Mouse (Mus musculus) heart, adult 2 months (tissue): Measurements from ENCODE around the gene Gm13539. TPM values are rescaled to one million over a fixed set of nuclear protein-coding genes. Genes with fewer than 3 reads are reported as not detected.

Experiments
- DNase-seq, 2 experiments: peaks; one replicate each; pipeline ENCODE4 v3.0.0; 2021
- H3K27ac ChIP-seq: fragments of 200-600 bp; 2 replicates; pipeline ENCODE4 v1.8.1; 2022
- H3K27me3 ChIP-seq: fragments of 200-500 bp; 2 replicates; pipeline ENCODE4 v1.6.1; 2012; ENCODE audit warnings: mild to moderate bottlenecking, low read length, inconsistent platforms, mixed read lengths; ENCODE audit not compliant: control insufficient read depth, insufficient read depth
- H3K36me3 ChIP-seq: fragments of 200-500 bp; 2 replicates; pipeline ENCODE4 v1.6.1; 2012; ENCODE audit warnings: low read length, inconsistent platforms; ENCODE audit not compliant: control insufficient read depth, insufficient read depth
- H3K4me1 ChIP-seq: fragments of 200-500 bp; 2 replicates; pipeline ENCODE4 v1.6.1; 2011; ENCODE audit warnings: low read length; ENCODE audit not compliant: control insufficient read depth, insufficient read depth
- H3K4me3 ChIP-seq: fragments of 200-600 bp; 2 replicates; pipeline ENCODE4 v1.8.1; 2022
- H3K79me2 ChIP-seq: fragments of 200-500 bp; replicated peaks from 2 replicates; pipeline ENCODE4 v1.6.1; 2012; ENCODE audit warnings: mild to moderate bottlenecking, inconsistent platforms, low read length, moderate library complexity, mixed read lengths; ENCODE audit not compliant: control insufficient read depth, insufficient read depth
- H3K9ac ChIP-seq: fragments of 200-500 bp; 2 replicates; pipeline ENCODE4 v1.6.1; 2012; ENCODE audit warnings: low read depth, mild to moderate bottlenecking, control low read depth, inconsistent platforms, low read length, mixed read lengths
- CTCF ChIP-seq: fragments of 200-600 bp; IDR thresholded peaks from 2 replicates; pipeline ENCODE4 v1.8.1; 2022; ENCODE audit warnings: antibody characterized with exemption, mild to moderate bottlenecking, moderate library complexity
- EP300 ChIP-seq: fragments of 200-500 bp; IDR thresholded peaks from 2 replicates; pipeline ENCODE4 v1.6.1; 2011; ENCODE audit warnings: low read depth, low read length, control low read depth; ENCODE audit not compliant: insufficient read depth
- POLR2A ChIP-seq: fragments of 200-500 bp; IDR thresholded peaks from 2 replicates; pipeline ENCODE4 v1.6.1; 2011; ENCODE audit warnings: mild to moderate bottlenecking, low read depth, low read length, control low read depth; ENCODE audit not compliant: insufficient read depth
- WGBS: fragments of 180-500 bp; shearing (Covaris S2); methylation state at CpG from one replicate; pipeline ENCODE4 v1.1.7; 2018; 5-methylcytosine and 5-hydroxymethylcytosine counted together
- intact Hi-C: fragments of 180-260 bp; cut with DNase I; formaldehyde crosslinking; loops from one replicate; pipeline ENCODE4 v1.15.1; 2025
- polyA plus RNA-seq: library from polyadenylated mRNA; depleted of rRNA; stranded (reverse); fragments of >200 nt; gene quantifications from 2 replicates; pipeline ENCODE4 v1.2.3, GENCODE M21; 2012; rRNA removed
- total RNA-seq, 2 experiments: library from RNA; stranded (reverse); gene quantifications; 2 replicates each; pipeline ENCODE4 v1.2.3; 2021

Gm13539 gene
- total and polyA plus RNA-seq, 3 experiments: not detected

- WGBS: 38% methylated on average over 3 of the region's 3 CpGs
- intact Hi-C loops: loop anchor here (10.0 kb wide), 1 partner anchor 194 kb away; the partner anchor contains the start of gene Ubac1
- Histone ChIP-seq H3K9ac (no peak overlapping the region), H3K79me2 (no peaks in the 10 kb centered on the region), H3K36me3 (no peaks in the 10 kb centered on the region), H3K27me3 (no peaks in the 10 kb centered on the region), H3K4me1 (no peaks in the 10 kb centered on the region; the same call in 1 of the 2 replicates), H3K27ac (no peak overlapping the region), H3K4me3 (no peak overlapping the region)
- TF ChIP-seq POLR2A: no peak
- no peak for TF ChIP-seq CTCF
- 0 out of 2 replicates have a peak, but pooled peaks have one; percentile 34 for TF ChIP-seq EP300
- DNase-seq: peak in 1 of 2 experiments; percentile 17
These were observed 48.7 kb downstream of the Gm13539 start for GRCm38 (mm10) chr2:25830786-25831185.

- no peaks in the 10 kb centered on the region for H3K27me3 ChIP-seq
- intact Hi-C loops: loop anchor here (2.0 to 10.0 kb wide), 4 partner anchors 96 to 436 kb away; partner anchors contain the start of gene Ubac1
- WGBS: 51% methylated on average over 5 of the region's 5 CpGs
- H3K4me1 ChIP-seq: no peaks in the 10 kb centered on the region
- no peaks in the 10 kb centered on the region for H3K36me3 ChIP-seq
- H3K79me2 ChIP-seq: no peaks in the 10 kb centered on the region
- H3K9ac ChIP-seq: no peak overlapping the region
- H3K4me3 ChIP-seq: no peak overlapping the region
- no peak overlapping the region for H3K27ac ChIP-seq
- peak; percentile 57 to 77 for DNase-seq
- TF ChIP-seq CTCF (peak; percentile 94; the same call in 1 of the 2 replicates), EP300 (peak; percentile 34; the same call in 1 of the 2 replicates), POLR2A (no peak)
These were observed 54.2 kb downstream of the Gm13539 start for GRCm38 (mm10) chr2:25836291-25836690.

Other genes with a start within 250 kb of the Gm13539 start
- 10 to 100 TPM; 13.5 to 15.8 TPM for gene Traf2, start 235.3 kb upstream of the Gm13539 start, total RNA-seq
- gene Traf2, start 235.3 kb upstream of the Gm13539 start, polyA plus RNA-seq: 10.8 and 15.1 TPM in 2 replicates
- 100 to 1,000 TPM; 211 to 222 TPM for gene Edf1, start 224.4 kb upstream of the Gm13539 start, total RNA-seq
- 81.9 and 110 TPM in 2 replicates for gene Edf1, start 224.4 kb upstream of the Gm13539 start, polyA plus RNA-seq
- 1 to 10 TPM in 1 of 2 experiments, under 1 TPM in 1; 0.60 to 2.2 TPM for gene Mamdc4, start 207.4 kb upstream of the Gm13539 start, total RNA-seq
- gene Mamdc4, start 207.4 kb upstream of the Gm13539 start, polyA plus RNA-seq: 1.6 and 8.5 TPM in 2 replicates
- gene Phpt1, start 207.0 kb upstream of the Gm13539 start, total RNA-seq: 10 to 100 TPM; 52.6 to 69.9 TPM
- gene Phpt1, start 207.0 kb upstream of the Gm13539 start, polyA plus RNA-seq: 100 and 101 TPM in 2 replicates
- under 1 TPM; 0.05 to 0.36 TPM for gene Ajm1, start 200.5 kb upstream of the Gm13539 start, total RNA-seq
- 0.15 and 1.1 TPM in 2 replicates for gene Ajm1, start 200.5 kb upstream of the Gm13539 start, polyA plus RNA-seq
- gene Rabl6, start 173.7 kb upstream of the Gm13539 start, total RNA-seq: 10 to 100 TPM; 61.2 to 65.3 TPM
- 48.8 and 56.0 TPM in 2 replicates for gene Rabl6, start 173.7 kb upstream of the Gm13539 start, polyA plus RNA-seq
- gene Ccdc183, start 164.6 kb upstream of the Gm13539 start, total RNA-seq: not detected
- gene Ccdc183, start 164.6 kb upstream of the Gm13539 start, polyA plus RNA-seq: not detected in 2 replicates
- 10 to 100 TPM; 29.4 to 32.6 TPM for gene Tmem141, start 160.3 kb upstream of the Gm13539 start, total RNA-seq
- 49.2 and 73.7 TPM in 2 replicates for gene Tmem141, start 160.3 kb upstream of the Gm13539 start, polyA plus RNA-seq
- 1 to 10 TPM; 4.8 to 6.8 TPM for gene Fcna, start 154.2 kb upstream of the Gm13539 start, total RNA-seq
- gene Fcna, start 154.2 kb upstream of the Gm13539 start, polyA plus RNA-seq: 3.4 and 4.0 TPM in 2 replicates
- 1 to 10 TPM in 1 of 2 experiments, under 1 TPM in 1; 0.98 to 1.2 TPM for gene Lcn8, start 129.1 kb upstream of the Gm13539 start, total RNA-seq
- gene Lcn8, start 129.1 kb upstream of the Gm13539 start, polyA plus RNA-seq: 0.20 TPM in 1 of 2 replicates, not detected in the other
- gene Lcn5, start 124.3 kb upstream of the Gm13539 start, total RNA-seq: not detected
- not detected in 2 replicates for gene Lcn5, start 124.3 kb upstream of the Gm13539 start, polyA plus RNA-seq
- not detected for gene Lcn6, start 105.5 kb upstream of the Gm13539 start, total RNA-seq
- not detected in 2 replicates for gene Lcn6, start 105.5 kb upstream of the Gm13539 start, polyA plus RNA-seq
- gene Lcn10, start 99.5 kb upstream of the Gm13539 start, total RNA-seq: not detected
- not detected in 2 replicates for gene Lcn10, start 99.5 kb upstream of the Gm13539 start, polyA plus RNA-seq
- not detected for gene Obp2a, start 82.2 kb upstream of the Gm13539 start, total RNA-seq
- gene Obp2a, start 82.2 kb upstream of the Gm13539 start, polyA plus RNA-seq: not detected in 2 replicates
- 10 to 100 TPM; 12.7 to 14.8 TPM for gene Bmyc, start 75.5 kb upstream of the Gm13539 start, total RNA-seq
- 11.9 and 21.2 TPM in 2 replicates for gene Bmyc, start 75.5 kb upstream of the Gm13539 start, polyA plus RNA-seq
- gene Obp2b, start 45.2 kb upstream of the Gm13539 start, total RNA-seq: not detected
- gene Obp2b, start 45.2 kb upstream of the Gm13539 start, polyA plus RNA-seq: not detected in 2 replicates
- not detected for gene Lcn3, start 16.7 kb upstream of the Gm13539 start, total RNA-seq
- not detected in 2 replicates for gene Lcn3, start 16.7 kb upstream of the Gm13539 start, polyA plus RNA-seq
- gene Lcn11, start 5.2 kb upstream of the Gm13539 start, total RNA-seq: not detected
- gene Lcn11, start 5.2 kb upstream of the Gm13539 start, polyA plus RNA-seq: not detected in 2 replicates
- gene Glt6d1, start 33.6 kb downstream of the Gm13539 start, total RNA-seq: not detected
- gene Glt6d1, start 33.6 kb downstream of the Gm13539 start, polyA plus RNA-seq: not detected in 2 replicates
- not detected for gene Lcn9, start 40.9 kb downstream of the Gm13539 start, total RNA-seq
- gene Lcn9, start 40.9 kb downstream of the Gm13539 start, polyA plus RNA-seq: not detected in 2 replicates
- gene Sohlh1, start 65.0 kb downstream of the Gm13539 start, total RNA-seq: not detected
- gene Sohlh1, start 65.0 kb downstream of the Gm13539 start, polyA plus RNA-seq: not detected in 2 replicates
- gene Kcnt1, start 81.5 kb downstream of the Gm13539 start, total RNA-seq: under 1 TPM; 0.55 to 0.66 TPM
- gene Kcnt1, start 81.5 kb downstream of the Gm13539 start, polyA plus RNA-seq: 0.92 and 0.97 TPM in 2 replicates
- gene Camsap1, start 201.0 kb downstream of the Gm13539 start, total RNA-seq: 10 to 100 TPM; 38.9 to 45.1 TPM
- gene Camsap1, start 201.0 kb downstream of the Gm13539 start, polyA plus RNA-seq: 7.4 and 13.5 TPM in 2 replicates
- gene Ubac1, start 239.5 kb downstream of the Gm13539 start, total RNA-seq: 10 to 100 TPM; 86.3 to 92.0 TPM
- gene Ubac1, start 239.5 kb downstream of the Gm13539 start, polyA plus RNA-seq: 116 and 139 TPM in 2 replicates